Mouse (Mus musculus): Measurements from ENCODE around the gene Tmem144. TPM values are rescaled to one million over a fixed set of nuclear protein-coding genes. Genes with fewer than 3 reads are reported as not detected.
A peak's percentile ranks its signal among the peaks of the same experiment; 100 is the strongest.

Tmem144 gene
- polyA plus RNA-seq, 1 experiment = 4.1 TPM

- no peak for TF ChIP-seq POLR2A (IDR thresholded peaks at IDR 0.05; ENCODE audit: extremely low read depth, insufficient read depth, low read length)
- no peak for TF ChIP-seq CTCF (IDR thresholded peaks at IDR 0.05; ENCODE audit: extremely low read depth, insufficient read depth, low read length)
- Histone ChIP-seq H3K27ac (ENCODE audit: insufficient read depth, low read length) (peak overlapping the region; percentile 26; the same call in 1 of the 2 replicates), H3K4me1 (ENCODE audit: control insufficient read depth, insufficient read depth, low read length) (peaks cover 1% of the 10 kb centered on the region; the same call in 1 of the 2 replicates), H3K4me3 (ENCODE audit: insufficient read depth, low read length) (no peak overlapping the region)
These were observed 34.0 kb upstream of the Tmem144 start for GRCm38 (mm10) chr3:79886357-79887091.

- peaks cover 1% of the 10 kb centered on the region; the same call in 1 of the 2 replicates for H3K4me1 ChIP-seq (ENCODE audit: control insufficient read depth, insufficient read depth, low read length)
- no peak overlapping the region for H3K4me3 ChIP-seq (ENCODE audit: insufficient read depth, low read length)
- no peak overlapping the region for H3K27ac ChIP-seq (ENCODE audit: insufficient read depth, low read length)
- no peak for TF ChIP-seq POLR2A (IDR thresholded peaks at IDR 0.05; ENCODE audit: extremely low read depth, insufficient read depth, low read length)
- no peak for TF ChIP-seq CTCF (IDR thresholded peaks at IDR 0.05; ENCODE audit: extremely low read depth, insufficient read depth, low read length)
These were observed 33.2 kb upstream of the Tmem144 start for GRCm38 (mm10) chr3:79885686-79886356.

DNA sequence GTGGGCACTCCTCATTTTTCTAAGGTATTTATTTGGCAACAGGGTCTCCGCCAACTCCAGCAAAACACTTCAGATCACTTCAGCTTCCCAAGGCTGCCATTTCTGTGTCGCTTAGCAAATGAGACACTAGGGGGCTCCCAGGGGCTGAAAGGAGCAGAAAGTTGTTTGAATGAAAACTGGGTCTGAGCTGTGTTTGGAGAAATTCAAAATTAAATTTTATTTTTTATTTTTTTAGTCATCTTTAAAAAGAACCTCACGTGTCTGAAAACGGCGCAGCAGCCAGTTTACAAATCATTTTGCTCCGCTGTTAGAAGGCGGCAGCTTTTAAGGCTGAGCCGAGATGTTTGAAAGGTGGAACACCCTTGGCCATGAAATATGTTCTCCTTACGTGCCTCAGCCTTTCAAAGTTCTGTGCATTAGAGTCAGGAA is 32.2 kb upstream of the Tmem144 start:
- TF ChIP-seq POLR2A (IDR thresholded peaks at IDR 0.05; ENCODE audit: extremely low read depth, insufficient read depth, low read length) (no peak), CTCF (IDR thresholded peaks at IDR 0.05; ENCODE audit: extremely low read depth, insufficient read depth, low read length) (peak; percentile 70)
- Histone ChIP-seq H3K27ac (ENCODE audit: insufficient read depth, low read length) (no peak overlapping the region), H3K4me1 (ENCODE audit: control insufficient read depth, insufficient read depth, low read length) (peaks cover 3% of the 10 kb centered on the region), H3K4me3 (ENCODE audit: insufficient read depth, low read length) (no peak overlapping the region; the same call in 1 of the 2 replicates)

DNA sequence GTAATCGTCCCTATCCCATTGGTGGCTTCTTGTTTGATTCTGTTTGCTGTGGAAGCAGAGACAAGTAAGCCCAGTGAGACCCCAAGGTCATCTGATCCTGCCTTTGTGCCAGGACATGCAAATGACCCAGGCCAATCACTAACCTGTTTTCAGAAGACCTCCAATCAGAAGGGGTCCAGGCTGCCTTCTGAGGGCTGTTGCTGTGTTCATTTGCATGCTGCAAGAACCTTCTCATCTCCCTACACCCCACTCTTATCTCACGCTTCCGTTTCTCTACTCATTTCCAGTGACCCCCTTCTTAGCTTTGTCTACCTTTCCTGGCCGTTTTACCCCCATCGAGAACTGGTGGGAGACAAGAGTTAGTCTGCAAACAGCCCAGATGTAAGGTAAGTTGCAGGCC is 31.7 kb upstream of the Tmem144 start, which contains the start of gene Fam198b:
Gene Fam198b, plus strand, starts transcription at position 229 of the 400 bp plus-strand sequence.
- TF ChIP-seq CTCF (IDR thresholded peaks at IDR 0.05; ENCODE audit: extremely low read depth, insufficient read depth, low read length) (no peak), POLR2A (IDR thresholded peaks at IDR 0.05; ENCODE audit: extremely low read depth, insufficient read depth, low read length) (no peak)
- Histone ChIP-seq H3K27ac (ENCODE audit: insufficient read depth, low read length) (no peak within 1 kb of the TSS), H3K4me3 (ENCODE audit: insufficient read depth, low read length) (no peak within 1 kb of the TSS; the same call in 1 of the 2 replicates), H3K4me1 (ENCODE audit: control insufficient read depth, insufficient read depth, low read length) (peaks cover 5% of the 10 kb centered on the region)

GRCm38 (mm10) chr3:79883092-79883491 is 30.5 kb upstream of the Tmem144 start:
- peaks cover 5% of the 10 kb centered on the region for H3K4me1 ChIP-seq (ENCODE audit: control insufficient read depth, insufficient read depth, low read length)
- TF ChIP-seq POLR2A (IDR thresholded peaks at IDR 0.05; ENCODE audit: extremely low read depth, insufficient read depth, low read length) = no peak
- peak; percentile 83 for TF ChIP-seq CTCF (IDR thresholded peaks at IDR 0.05; ENCODE audit: extremely low read depth, insufficient read depth, low read length)
- no peak overlapping the region for H3K4me3 ChIP-seq (ENCODE audit: insufficient read depth, low read length)
- H3K27ac ChIP-seq (ENCODE audit: insufficient read depth, low read length) = no peak overlapping the region

DNA sequence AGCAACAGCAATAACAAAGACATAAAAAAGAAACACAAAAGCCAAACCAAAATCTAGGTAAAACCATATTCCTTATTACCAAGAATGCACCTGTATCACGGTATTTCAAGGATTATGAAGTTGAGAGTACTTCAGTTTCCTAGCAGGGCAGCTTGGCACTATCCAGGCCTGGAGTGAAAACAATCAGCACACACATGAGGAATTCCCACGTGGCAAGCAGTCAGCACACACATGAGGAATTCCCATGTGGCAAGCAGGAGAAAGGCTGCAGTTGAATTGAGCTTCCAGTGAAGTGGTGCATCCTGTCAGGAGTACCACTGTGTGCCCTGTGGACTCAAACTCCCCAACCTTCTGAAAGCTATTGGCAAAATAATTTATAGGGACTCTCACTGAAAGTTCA is 29.1 kb upstream of the Tmem144 start:
- Histone ChIP-seq H3K27ac (ENCODE audit: insufficient read depth, low read length) (no peak overlapping the region), H3K4me3 (ENCODE audit: insufficient read depth, low read length) (no peak overlapping the region), H3K4me1 (ENCODE audit: control insufficient read depth, insufficient read depth, low read length) (peaks cover 4% of the 10 kb centered on the region)
- TF ChIP-seq CTCF (IDR thresholded peaks at IDR 0.05; ENCODE audit: extremely low read depth, insufficient read depth, low read length) (no peak), POLR2A (IDR thresholded peaks at IDR 0.05; ENCODE audit: extremely low read depth, insufficient read depth, low read length) (no peak)

DNA sequence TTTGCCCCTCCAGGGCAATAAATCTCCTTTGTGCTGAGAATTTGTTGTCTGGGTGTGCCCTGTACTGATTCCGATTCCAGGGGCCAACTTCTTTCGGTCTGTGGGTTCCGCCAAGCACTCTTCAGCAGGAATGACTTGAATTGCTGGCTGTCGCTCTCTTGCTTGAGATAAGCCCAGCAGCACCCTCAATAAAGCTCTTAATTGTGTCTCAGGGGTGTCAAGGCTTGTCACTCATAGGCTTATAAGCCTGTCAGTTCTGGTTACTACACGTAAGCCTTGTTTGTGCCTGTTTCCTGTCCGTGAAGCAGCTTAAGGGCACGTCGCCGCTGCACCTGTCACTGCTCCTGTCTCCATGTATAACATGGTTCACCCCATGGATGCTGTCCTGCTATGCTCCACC is 26.7 kb upstream of the Tmem144 start:
- H3K27ac ChIP-seq (ENCODE audit: insufficient read depth, low read length) = 0 out of 2 replicates have a peak overlapping the region, but pooled peaks have one; percentile 28

GRCm38 (mm10) chr3:79878350-79878749 is 25.8 kb upstream of the Tmem144 start:
- Histone ChIP-seq H3K27ac (ENCODE audit: insufficient read depth, low read length) (no peak overlapping the region), H3K4me3 (ENCODE audit: insufficient read depth, low read length) (no peak overlapping the region), H3K4me1 (ENCODE audit: control insufficient read depth, insufficient read depth, low read length) (peaks cover 4% of the 10 kb centered on the region; the same call in 1 of the 2 replicates)
- TF ChIP-seq POLR2A (IDR thresholded peaks at IDR 0.05; ENCODE audit: extremely low read depth, insufficient read depth, low read length) (no peak), CTCF (IDR thresholded peaks at IDR 0.05; ENCODE audit: extremely low read depth, insufficient read depth, low read length) (no peak)

More for the DNA sequence above, 26.7 kb upstream of the Tmem144 start:
- no peak overlapping the region for H3K4me3 ChIP-seq (ENCODE audit: insufficient read depth, low read length)
- peaks cover 4% of the 10 kb centered on the region; the same call in 1 of the 2 replicates for H3K4me1 ChIP-seq (ENCODE audit: control insufficient read depth, insufficient read depth, low read length)
- TF ChIP-seq POLR2A (IDR thresholded peaks at IDR 0.05; ENCODE audit: extremely low read depth, insufficient read depth, low read length) = no peak
- TF ChIP-seq CTCF (IDR thresholded peaks at IDR 0.05; ENCODE audit: extremely low read depth, insufficient read depth, low read length) = no peak

GRCm38 (mm10) chr3:79875471-79875870 is 22.9 kb upstream of the Tmem144 start:
- TF ChIP-seq CTCF (IDR thresholded peaks at IDR 0.05; ENCODE audit: extremely low read depth, insufficient read depth, low read length) (no peak), POLR2A (IDR thresholded peaks at IDR 0.05; ENCODE audit: extremely low read depth, insufficient read depth, low read length) (no peak)
- Histone ChIP-seq H3K4me1 (ENCODE audit: control insufficient read depth, insufficient read depth, low read length) (peaks cover 4% of the 10 kb centered on the region; the same call in 1 of the 2 replicates), H3K4me3 (ENCODE audit: insufficient read depth, low read length) (no peak overlapping the region), H3K27ac (ENCODE audit: insufficient read depth, low read length) (no peak overlapping the region)

Data from cortical plate, adult 2 months (tissue).